Mouse (Mus musculus): Measurements from ENCODE around the gene Tac4.

GRCm38 (mm10) chr11:95245456-95245855 lies 15.9 kb upstream of the Tac4 start:
- TF ChIP-seq POLR2A (IDR thresholded peaks at IDR 0.05; ENCODE audit: low read depth, low read length): no peak
- TF ChIP-seq CTCF (IDR thresholded peaks at IDR 0.05; ENCODE audit: extremely low read depth, insufficient read depth, insufficient read length, insufficient replicate concordance): no peak
